Mouse (Mus musculus) cerebellum, postnatal 36 days (tissue): ENCODE measurements around the gene Card10.
A peak's percentile ranks its signal among the peaks of the same experiment; 100 is the strongest.

Experiments used
- DNase-seq, 2 experiments: peaks; one replicate each; pipeline ENCODE4 v3.0.0; 2021 to 2022; ENCODE audit warnings: mixed read lengths in 2 of 2

Gene Card10

GRCm38 (mm10) chr15:78834233-78835005 is 31.6 kb upstream of the Card10 start:
- DNase-seq: no peak

GRCm38 (mm10) chr15:78833582-78833981 is 30.7 kb upstream of the Card10 start:
- DNase-seq: no peak

GRCm38 (mm10) chr15:78832701-78833123 is 29.9 kb upstream of the Card10 start:
- DNase-seq: peak; percentile 46 to 64

GRCm38 (mm10) chr15:78831720-78832657 is 29.1 kb upstream of the Card10 start:
- no peak for DNase-seq

- no peak for DNase-seq
Observed at GRCm38 (mm10) chr15:78830742-78831719, 28.2 kb upstream of the Card10 start.

- no peak for DNase-seq
Observed at GRCm38 (mm10) chr15:78829636-78830035, 26.8 kb upstream of the Card10 start.

- DNase-seq: no peak
Observed at GRCm38 (mm10) chr15:78828315-78828714, 25.5 kb upstream of the Card10 start.

GRCm38 (mm10) chr15:78826213-78827204 is 23.7 kb upstream of the Card10 start:
- DNase-seq: peak; percentile 71 to 74

- no peak for DNase-seq
Observed at GRCm38 (mm10) chr15:78816074-78816391, 13.2 kb upstream of the Card10 start.

- DNase-seq: no peak
Observed at GRCm38 (mm10) chr15:78815314-78816073, 12.7 kb upstream of the Card10 start.

- no peak for DNase-seq
Observed at GRCm38 (mm10) chr15:78813603-78814002, 10.8 kb upstream of the Card10 start.

GRCm38 (mm10) chr15:78810146-78810545 is 7.3 kb upstream of the Card10 start:
- no peak for DNase-seq

GRCm38 (mm10) chr15:78809739-78810138 is 6.9 kb upstream of the Card10 start:
- DNase-seq: no peak

GRCm38 (mm10) chr15:78808980-78809379 is 6.1 kb upstream of the Card10 start:
- DNase-seq: no peak

- DNase-seq: no peak
Observed at GRCm38 (mm10) chr15:78807141-78807540, 4.3 kb upstream of the Card10 start.

- no peak for DNase-seq
Observed at GRCm38 (mm10) chr15:78806614-78807013, 3.8 kb upstream of the Card10 start.

- DNase-seq: no peak
Observed at GRCm38 (mm10) chr15:78805351-78805750, 2.5 kb upstream of the Card10 start.

GRCm38 (mm10) chr15:78804326-78804725 is 1.5 kb upstream of the Card10 start:
- no peak for DNase-seq

GRCm38 (mm10) chr15:78803499-78803900 is 658 bp upstream of the Card10 start:
- no peak for DNase-seq

GRCm38 (mm10) chr15:78801971-78802741 is 686 bp downstream of the Card10 start:
- DNase-seq: no peak
